Mouse (Mus musculus) C2C12 (cell line): Measurements from ENCODE around the gene Sh2d1b1. TPM values are rescaled to one million over a fixed set of nuclear protein-coding genes. Genes with fewer than 3 reads are reported as not detected.

ENCODE experiments used
- H3K27me3 ChIP-seq: one replicate; pipeline ENCODE4 v1.6.1; 2011; ENCODE audit not compliant: control insufficient read depth, insufficient read depth, insufficient read length
- H3K36me3 ChIP-seq: one replicate; pipeline ENCODE4 v1.6.1; 2011; ENCODE audit not compliant: control insufficient read depth, insufficient read depth
- H3K4me3 ChIP-seq: one replicate; pipeline ENCODE4 v1.5.1; 2011; ENCODE audit warnings: mild to moderate bottlenecking, control low read depth; ENCODE audit not compliant: poor library complexity, insufficient read depth, severe bottlenecking
- H3K79me2 ChIP-seq: one replicate; pipeline ENCODE4 v1.6.1; 2011; ENCODE audit not compliant: control insufficient read depth, insufficient read depth
- H3K79me3 ChIP-seq: one replicate; pipeline ENCODE4 v1.6.1; 2011; ENCODE audit warnings: low read depth, control low read depth
- H3ac ChIP-seq: one replicate; pipeline ENCODE3; 2011; ENCODE audit warnings: low read depth; ENCODE audit not compliant: control insufficient read depth, insufficient read length
- CEBPB ChIP-seq: IDR thresholded peaks from one replicate; pipeline ENCODE4 v1.6.1; 2011; ENCODE audit warnings: low read depth, mild to moderate bottlenecking, control low read depth, moderate library complexity
- CTCF ChIP-seq: IDR thresholded peaks from one replicate; pipeline ENCODE4 v1.5.1; 2011; ENCODE audit not compliant: control insufficient read depth, insufficient read depth, insufficient read length
- FOSL1 ChIP-seq: IDR thresholded peaks from one replicate; pipeline ENCODE4 v1.8.0; 2011; ENCODE audit warnings: mild to moderate bottlenecking, low read length; ENCODE audit not compliant: poor library complexity, insufficient read depth, severe bottlenecking
- MAX ChIP-seq: IDR thresholded peaks from one replicate; pipeline ENCODE4 v1.6.1; 2011; ENCODE audit warnings: mild to moderate bottlenecking, control low read depth
- MYOD1 ChIP-seq: IDR thresholded peaks from one replicate; pipeline ENCODE4 v1.6.1; 2011; ENCODE audit warnings: low read depth; ENCODE audit not compliant: control insufficient read depth, insufficient read length
- MYOG ChIP-seq: IDR thresholded peaks from one replicate; pipeline ENCODE4 v1.6.1; 2011; ENCODE audit not compliant: control insufficient read depth, insufficient read length; ENCODE audit errors: extremely low read depth
- USF1 ChIP-seq: IDR thresholded peaks from one replicate; pipeline ENCODE4 v1.6.1; 2011; ENCODE audit warnings: low read depth, mild to moderate bottlenecking, control low read depth, moderate library complexity
- polyA plus RNA-seq: library from polyadenylated mRNA; unstranded; fragments of >200 nt; fragmentation: generic; extraction: Trizol; gene quantifications from one replicate; pipeline ENCODE4 v1.2.1, GENCODE M21; 2012; ENCODE audit warnings: missing spikeins

Sh2d1b1 gene
- polyA plus RNA-seq, 1 experiment, result 2.3 TPM

GRCm38 (mm10) chr1:170308503-170308902 is 31.4 kb downstream of the Sh2d1b1 start, which contains the start of gene Spata46:
Gene Spata46, plus strand, starts transcription at chr1:170308803.
- H3ac ChIP-seq, result no peak within 1 kb of the TSS
- peaks cover 11% of the 10 kb centered on the region for H3K27me3 ChIP-seq
- H3K4me3 ChIP-seq, result no peak within 1 kb of the TSS
- no peak for TF ChIP-seq MYOD1
- TF ChIP-seq MYOG, result no peak
- TF ChIP-seq USF1, result no peak
- TF ChIP-seq MAX, result no peak
- no peak for TF ChIP-seq CTCF
- no peak for TF ChIP-seq FOSL1
- no peak for TF ChIP-seq CEBPB
- no peaks in the 10 kb centered on the region for H3K36me3 ChIP-seq
- no peaks in the 10 kb centered on the region for H3K79me3 ChIP-seq
- H3K79me2 ChIP-seq, result no peaks in the 10 kb centered on the region

- Histone ChIP-seq H3ac (no peak overlapping the region), H3K4me3 (no peak overlapping the region), H3K79me2 (no peaks in the 10 kb centered on the region), H3K27me3 (peaks cover 23% of the 10 kb centered on the region), H3K79me3 (no peaks in the 10 kb centered on the region), H3K36me3 (no peaks in the 10 kb centered on the region)
- no peak for TF ChIP-seq CEBPB
These were observed 34.3 kb downstream of the Sh2d1b1 start for GRCm38 (mm10) chr1:170311431-170311830.

- Histone ChIP-seq H3K36me3 (no peaks in the 10 kb centered on the region), H3ac (no peak overlapping the region), H3K4me3 (no peak overlapping the region), H3K79me3 (no peaks in the 10 kb centered on the region), H3K27me3 (peaks cover 29% of the 10 kb centered on the region), H3K79me2 (no peaks in the 10 kb centered on the region)
- no peak for TF ChIP-seq FOSL1
- TF ChIP-seq USF1, result no peak
- no peak for TF ChIP-seq MYOD1
- TF ChIP-seq CTCF, result no peak
- no peak for TF ChIP-seq CEBPB
- no peak for TF ChIP-seq MAX
- no peak for TF ChIP-seq MYOG
These were observed 44.9 kb downstream of the Sh2d1b1 start for GRCm38 (mm10) chr1:170322046-170322445.

GRCm38 (mm10) chr1:170323001-170323400 is 45.9 kb downstream of the Sh2d1b1 start:
- TF ChIP-seq USF1 (no peak), MYOD1 (no peak), MAX (no peak), CEBPB (no peak), CTCF (no peak), MYOG (no peak), FOSL1 (no peak)

GRCm38 (mm10) chr1:170324312-170324711 is 47.2 kb downstream of the Sh2d1b1 start:
- Histone ChIP-seq H3K4me3 (no peak overlapping the region), H3K79me2 (no peaks in the 10 kb centered on the region), H3K27me3 (peaks cover 34% of the 10 kb centered on the region), H3K79me3 (no peaks in the 10 kb centered on the region), H3K36me3 (no peaks in the 10 kb centered on the region), H3ac (no peak overlapping the region)
- TF ChIP-seq MAX (no peak), MYOD1 (no peak), CTCF (no peak), FOSL1 (no peak), CEBPB (no peak), MYOG (no peak), USF1 (no peak)

More at GRCm38 (mm10) chr1:170323001-170323400, 45.9 kb downstream of the Sh2d1b1 start:
- H3K27me3 ChIP-seq, result peaks cover 33% of the 10 kb centered on the region
- no peaks in the 10 kb centered on the region for H3K79me2 ChIP-seq
- no peak overlapping the region for H3K4me3 ChIP-seq
- H3K79me3 ChIP-seq, result no peaks in the 10 kb centered on the region
- H3K36me3 ChIP-seq, result no peaks in the 10 kb centered on the region
- H3ac ChIP-seq, result no peak overlapping the region

GRCm38 (mm10) chr1:170325277-170325676 is 48.2 kb downstream of the Sh2d1b1 start:
- H3K36me3 ChIP-seq, result no peaks in the 10 kb centered on the region
- peaks cover 38% of the 10 kb centered on the region for H3K27me3 ChIP-seq
- no peaks in the 10 kb centered on the region for H3K79me2 ChIP-seq
- TF ChIP-seq FOSL1 (no peak), CTCF (no peak), MAX (no peak), CEBPB (no peak)
- no peak overlapping the region for H3K4me3 ChIP-seq
- no peak overlapping the region for H3ac ChIP-seq
- no peaks in the 10 kb centered on the region for H3K79me3 ChIP-seq
